Mouse (Mus musculus) CH12.LX (cell line): ENCODE measurements around the gene Dad1. TPM values are rescaled to one million over a fixed set of nuclear protein-coding genes. Genes with fewer than 3 reads are reported as not detected.

ENCODE experiments used
- DNase-seq: peaks from one replicate; pipeline ENCODE4 v3.0.0-alpha.2; 2013; ENCODE audit errors: extremely low read depth
- H3K27ac ChIP-seq: 2 replicates; pipeline ENCODE4 v1.5.1; 2012; ENCODE audit warnings: low read depth, mild to moderate bottlenecking, control low read depth, moderate library complexity; ENCODE audit not compliant: insufficient read depth
- H3K27me3 ChIP-seq: replicated peaks from 2 replicates; pipeline ENCODE3; 2012; ENCODE audit warnings: inconsistent platforms
- H3K36me3 ChIP-seq, 2 experiments: replicated peaks in 1 of 2; 2 replicates each; pipeline versions ENCODE3 to v1.6.1; 2012; ENCODE audit warnings: inconsistent platforms in 1 of 2, low read length in 1 of 2, mild to moderate bottlenecking in 1 of 2, mixed read lengths in 1 of 2, moderate library complexity in 1 of 2; ENCODE audit not compliant: control insufficient read depth in 1 of 2, insufficient read depth in 1 of 2
- H3K4me1 ChIP-seq, 2 experiments: 2 replicates each; pipeline ENCODE4 v1.6.1; 2012; ENCODE audit warnings: inconsistent platforms in 1 of 2, moderate library complexity in 1 of 2; ENCODE audit not compliant: insufficient read depth in 2 of 2, control insufficient read depth in 1 of 2
- H3K4me2 ChIP-seq: 2 replicates; pipeline ENCODE4 v1.6.1; 2012; ENCODE audit warnings: low read depth, mild to moderate bottlenecking, control low read depth; ENCODE audit not compliant: poor library complexity, insufficient read depth, severe bottlenecking
- H3K4me3 ChIP-seq, 3 experiments: fragments of 150-350 bp in 1 of 3; sonication (generic) in 1 of 3; replicated peaks in 1 of 3; 2 replicates each; pipeline versions ENCODE3 to v1.5.1; 2011 to 2012; ENCODE audit warnings: low read depth in 2 of 3, low read length in 2 of 3, mild to moderate bottlenecking in 2 of 3, moderate library complexity in 2 of 3, control low read depth in 1 of 3, improper control_type of control experiment in 1 of 3, inconsistent platforms in 1 of 3, mixed read lengths in 1 of 3; ENCODE audit not compliant: poor library complexity in 1 of 3
- H3K79me2 ChIP-seq: replicated peaks from 2 replicates; pipeline ENCODE4 v1.6.1; 2012; ENCODE audit warnings: mild to moderate bottlenecking, moderate library complexity; ENCODE audit not compliant: control insufficient read depth, poor library complexity, insufficient read depth, severe bottlenecking; ENCODE audit errors: extremely low read depth
- H3K9ac ChIP-seq: 2 replicates; pipeline ENCODE4 v1.6.1; 2012; ENCODE audit warnings: low read depth, mild to moderate bottlenecking, control low read depth, moderate library complexity; ENCODE audit not compliant: insufficient read depth
- H3K9me3 ChIP-seq: replicated peaks from 2 replicates; pipeline ENCODE3; 2012; ENCODE audit warnings: low read length, inconsistent platforms, mixed read lengths
- BHLHE40 ChIP-seq: IDR thresholded peaks from 2 replicates; pipeline ENCODE4 v1.6.1; 2011; ENCODE audit warnings: mild to moderate bottlenecking, low read depth, low read length, improper control_type of control experiment
- CHD1 ChIP-seq: IDR thresholded peaks from 2 replicates; pipeline ENCODE4 v1.6.1; 2012; ENCODE audit warnings: low read depth, low read length, improper control_type of control experiment, inconsistent platforms
- CHD2 ChIP-seq: IDR thresholded peaks from 2 replicates; pipeline ENCODE4 v1.6.1; 2011; ENCODE audit warnings: low read length, improper control_type of control experiment
- E2F4 ChIP-seq: IDR thresholded peaks from 2 replicates; pipeline ENCODE4 v1.6.1; 2011; ENCODE audit warnings: low read depth, low read length, improper control_type of control experiment; ENCODE audit not compliant: insufficient replicate concordance
- ELF1 ChIP-seq: IDR thresholded peaks from 2 replicates; pipeline ENCODE4 v1.6.1; 2014; ENCODE audit warnings: low read depth, mild to moderate bottlenecking, inconsistent platforms, low read length, improper control_type of control experiment
- EP300 ChIP-seq: IDR thresholded peaks from 2 replicates; pipeline ENCODE4 v1.6.1; 2011; ENCODE audit warnings: low read length, improper control_type of control experiment
- ETS1 ChIP-seq: conservative IDR thresholded peaks from 2 replicates; pipeline ENCODE4 v1.6.1; 2012; ENCODE audit warnings: low read depth, mild to moderate bottlenecking, inconsistent platforms, low read length, improper control_type of control experiment, moderate library complexity
- IRF4 ChIP-seq: IDR thresholded peaks from 2 replicates; pipeline ENCODE4 v1.6.1; 2014; ENCODE audit warnings: low read depth, mild to moderate bottlenecking, inconsistent platforms, low read length, improper control_type of control experiment
- JUN ChIP-seq: IDR thresholded peaks from 2 replicates; pipeline ENCODE4 v1.6.1; 2011; ENCODE audit warnings: low read depth, mild to moderate bottlenecking, low read length, improper control_type of control experiment, moderate library complexity; ENCODE audit not compliant: insufficient read depth
- JUND ChIP-seq: conservative IDR thresholded peaks from 2 replicates; pipeline ENCODE4 v1.6.1; 2011; ENCODE audit warnings: low read depth, low read length, improper control_type of control experiment
- KAT2A ChIP-seq: IDR thresholded peaks from 2 replicates; pipeline ENCODE4 v1.6.1; 2012; ENCODE audit warnings: low read length, improper control_type of control experiment, inconsistent platforms; ENCODE audit not compliant: insufficient replicate concordance
- MAZ ChIP-seq: IDR thresholded peaks from 2 replicates; pipeline ENCODE4 v1.6.1; 2012; ENCODE audit warnings: low read depth, mild to moderate bottlenecking, inconsistent platforms, low read length, improper control_type of control experiment, moderate library complexity
- MXI1 ChIP-seq: IDR thresholded peaks from 2 replicates; pipeline ENCODE4 v1.6.1; 2011; ENCODE audit warnings: mild to moderate bottlenecking, low read depth, low read length, improper control_type of control experiment
- MYC ChIP-seq: IDR thresholded peaks from 2 replicates; pipeline ENCODE4 v1.6.1; 2011; ENCODE audit warnings: low read depth, mild to moderate bottlenecking, improper control_type of control experiment, low read length
- NRF1 ChIP-seq: IDR thresholded peaks from 2 replicates; pipeline ENCODE4 v1.6.1; 2014; ENCODE audit warnings: low read depth, mild to moderate bottlenecking, inconsistent platforms, low read length, improper control_type of control experiment, moderate library complexity
- PAX5 ChIP-seq: IDR thresholded peaks from 2 replicates; pipeline ENCODE4 v1.6.1; 2012; ENCODE audit warnings: low read length, inconsistent platforms, mixed read lengths
- POLR2AphosphoS2 ChIP-seq: IDR thresholded peaks from 2 replicates; pipeline ENCODE4 v1.6.1; 2011; ENCODE audit warnings: low read depth, low read length, improper control_type of control experiment
- RCOR1 ChIP-seq: conservative IDR thresholded peaks from 2 replicates; pipeline ENCODE4 v1.6.1; 2012; ENCODE audit warnings: low read depth, mild to moderate bottlenecking, inconsistent platforms, low read length, improper control_type of control experiment
- SIN3A ChIP-seq: IDR thresholded peaks from 2 replicates; pipeline ENCODE4 v1.6.1; 2012; ENCODE audit warnings: low read length, improper control_type of control experiment, inconsistent platforms
- SMC3 ChIP-seq: IDR thresholded peaks from 2 replicates; pipeline ENCODE4 v1.6.1; 2011; ENCODE audit warnings: low read depth, low read length, improper control_type of control experiment
- TBP ChIP-seq: conservative IDR thresholded peaks from 2 replicates; pipeline ENCODE4 v1.6.1; 2011; ENCODE audit warnings: low read depth, low read length, improper control_type of control experiment
- TCF12 ChIP-seq: IDR thresholded peaks from 2 replicates; pipeline ENCODE4 v1.6.1; 2014; ENCODE audit warnings: low read depth, mild to moderate bottlenecking, inconsistent platforms, low read length, improper control_type of control experiment
- UBTF ChIP-seq: IDR thresholded peaks from 2 replicates; pipeline ENCODE4 v1.6.1; 2012; ENCODE audit warnings: low read depth, mild to moderate bottlenecking, inconsistent platforms, low read length, improper control_type of control experiment, moderate library complexity
- USF2 ChIP-seq: conservative IDR thresholded peaks from 2 replicates; pipeline ENCODE4 v1.6.1; 2011; ENCODE audit warnings: low read depth, low read length, improper control_type of control experiment
- ZC3H11A ChIP-seq: IDR thresholded peaks from 2 replicates; pipeline ENCODE4 v1.6.1; 2012; ENCODE audit warnings: low read depth, mild to moderate bottlenecking, inconsistent platforms, low read length, improper control_type of control experiment
- ZKSCAN1 ChIP-seq: IDR thresholded peaks from 2 replicates; pipeline ENCODE4 v1.6.1; 2012; ENCODE audit warnings: low read depth, inconsistent platforms, low read length, improper control_type of control experiment, borderline replicate concordance
- ZNF384 ChIP-seq: IDR thresholded peaks from 2 replicates; pipeline ENCODE4 v1.6.1; 2012; ENCODE audit warnings: low read depth, low read length, improper control_type of control experiment, inconsistent platforms
- dilution Hi-C: fragments of 300-500 bp; cut with MboI; formaldehyde crosslinking; loops from 2 replicates; pipeline ENCODE4 v1.14.3; 2020; ENCODE audit warnings: low sequenced_read_pairs; ENCODE audit not compliant: extremely low pct_unique_long_range_greater_than_20kb, extremely low pct_ligation_motif_present
- in situ Hi-C: fragments of 300-500 bp; cut with MboI; formaldehyde crosslinking; loops from 3 replicates; pipeline ENCODE4 v1.14.3; 2019; ENCODE audit warnings: low sequenced_read_pairs, low pct_ligation_motif_present, low pct_unique_long_range_greater_than_20kb, mixed read lengths
- polyA plus RNA-seq: library from polyadenylated mRNA; unstranded; fragments of >175 nt; gene quantifications from 2 replicates; pipeline ENCODE4 v1.2.1, GENCODE M21; 2012; ENCODE audit warnings: low read depth; ENCODE audit not compliant: insufficient read length
- total RNA-seq, 2 experiments: library from RNA; depleted of rRNA; stranded (reverse); fragments of 300-350 nt in 1 of 2; fragments of >200 nt in 1 of 2; gene quantifications; 2 replicates each; pipeline ENCODE4 v1.2.3; 2012 to 2014

The Dad1 gene
- total and polyA plus RNA-seq, 3 experiments: 161 to 287 (median 279) TPM

DNA sequence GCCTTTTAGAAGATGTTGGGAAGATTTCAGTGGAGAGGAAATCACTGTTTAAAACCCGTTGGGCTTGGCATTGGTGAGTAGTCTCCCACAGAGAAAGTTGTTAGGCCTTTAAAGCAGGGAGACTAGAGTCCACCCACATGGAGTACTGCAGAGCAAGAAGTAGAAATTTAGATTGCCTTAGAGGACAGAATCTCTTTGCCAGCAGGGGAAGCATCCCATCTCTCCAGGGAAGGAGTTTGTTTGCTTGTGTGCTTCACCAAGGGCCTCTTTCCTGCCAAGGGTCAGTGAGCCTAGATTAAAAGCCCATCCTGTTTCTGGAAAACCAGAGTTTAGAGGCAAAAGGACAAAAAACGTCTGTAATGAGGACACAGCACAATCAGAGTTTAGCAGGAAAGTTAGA is 39.4 kb downstream of the Dad1 start:
- Histone ChIP-seq H3K79me2 (no peaks in the 10 kb centered on the region), H3K9ac (no peak overlapping the region), H3K36me3 (no peaks in the 10 kb centered on the region), H3K4me2 (no peak overlapping the region), H3K4me1 (peaks cover 0 to 9% of the 10 kb centered on the region in 2 experiments; a peak in 1 of 4 replicates), H3K4me3 (no peak overlapping the region), H3K27me3 (no peaks in the 10 kb centered on the region), H3K9me3 (no peaks in the 10 kb centered on the region), H3K27ac (no peak overlapping the region)
- dilution Hi-C loops: no loop called here
- in situ Hi-C loops: loop anchor here (5.0 kb wide), 1 partner anchor 37 kb away; no protein-coding TSS in a partner anchor
- TF ChIP-seq JUN (no peak), EP300 (no peak), TBP (no peak), ELF1 (no peak), MXI1 (no peak), KAT2A (no peak), E2F4 (no peak), PAX5 (no peak), MYC (no peak), POLR2AphosphoS2 (no peak), MAZ (no peak), JUND (no peak), CHD2 (no peak), ZNF384 (no peak), RCOR1 (no peak), TCF12 (no peak), CHD1 (no peak), BHLHE40 (no peak), SMC3 (no peak), ETS1 (no peak)
- DNase-seq: no peak

DNA sequence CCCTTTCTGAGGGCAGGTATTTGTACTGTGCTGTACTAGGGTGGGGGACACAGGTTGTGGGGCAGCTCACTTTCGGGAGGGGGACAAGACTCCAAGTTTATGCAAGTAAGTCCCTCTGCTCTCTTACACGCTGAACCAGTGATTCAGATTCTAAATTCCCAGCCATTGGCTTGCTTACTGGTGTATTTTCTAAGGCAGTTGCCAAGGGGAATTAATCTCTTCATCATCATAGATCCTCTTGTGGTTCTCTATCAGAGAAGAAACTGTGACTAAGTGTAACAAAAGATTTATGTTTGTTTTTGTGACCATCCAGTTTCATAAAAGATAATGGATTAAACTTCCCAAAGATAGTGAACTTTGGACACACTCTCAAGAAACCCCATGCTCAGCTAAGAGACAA is 40.2 kb downstream of the Dad1 start:
- no peak overlapping the region for H3K27ac ChIP-seq
- no peak overlapping the region for H3K4me2 ChIP-seq
- no peak overlapping the region for H3K4me3 ChIP-seq
- H3K4me1 ChIP-seq: 0 out of 4 replicates have a peak, but pooled peaks cover 0 to 2% of the 10 kb centered on the region in 2 experiments
- no peaks in the 10 kb centered on the region for H3K9me3 ChIP-seq
- no peak for DNase-seq
- TF ChIP-seq EP300: no peak
- TF ChIP-seq JUND: no peak
- no peak for TF ChIP-seq MYC
- TF ChIP-seq SIN3A: no peak
- TF ChIP-seq PAX5: no peak
- no peak for TF ChIP-seq USF2
- TF ChIP-seq RCOR1: no peak
- no peak for TF ChIP-seq IRF4
- no peak for TF ChIP-seq ZKSCAN1
- TF ChIP-seq ZC3H11A: no peak
- no peak for TF ChIP-seq E2F4
- no peak for TF ChIP-seq MXI1
- no peak for TF ChIP-seq UBTF
- TF ChIP-seq NRF1: no peak
- TF ChIP-seq KAT2A: no peak
- TF ChIP-seq TBP: no peak
- no peak for TF ChIP-seq POLR2AphosphoS2
- no peak overlapping the region for H3K9ac ChIP-seq
- no peaks in the 10 kb centered on the region for H3K27me3 ChIP-seq
- H3K79me2 ChIP-seq: no peaks in the 10 kb centered on the region
- H3K36me3 ChIP-seq: no peaks in the 10 kb centered on the region
- dilution Hi-C loops (no loop called here), in situ Hi-C loops (loop anchor here (5.0 kb wide), 1 partner anchor 36 kb away; no protein-coding TSS in a partner anchor)
